Mouse (Mus musculus) ZHBTc4 (cell line): Measurements from ENCODE around the gene Gm13040.
"Not testable (repeated sequence)": the region's sequence is repeated elsewhere in the genome, so short reads cannot be mapped to it uniquely, and the experiment has no call there.

Experiments used
- DNase-seq: peaks from one replicate; pipeline ENCODE4 v3.0.0-alpha.2; 2011; ENCODE audit warnings: low read depth, low spot score

The Gm13040 gene

DNA sequence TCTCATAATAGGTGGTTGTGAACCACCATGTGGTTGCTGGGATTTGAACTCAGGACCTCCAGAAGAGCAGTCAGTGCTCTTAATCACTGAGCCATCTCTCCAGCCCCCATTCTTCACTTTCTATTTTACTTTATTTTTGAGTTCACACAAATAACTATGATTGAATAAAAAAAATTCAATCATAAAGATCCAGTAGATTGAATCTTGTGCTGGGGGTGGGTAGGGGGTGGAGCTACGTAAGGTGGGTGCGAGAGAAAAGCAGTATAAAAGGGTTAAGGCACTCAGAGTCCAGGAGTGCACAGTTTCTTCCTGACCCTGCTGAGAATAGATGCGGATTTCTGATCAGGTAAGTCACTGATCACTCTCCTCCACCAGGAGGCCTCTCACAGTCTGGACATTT is at the start of gene Gm13040:
Gm13040 (plus strand) TSS at position 301 of the 400 bp plus-strand sequence.
- DNase-seq, result not testable (repeated sequence)

DNA sequence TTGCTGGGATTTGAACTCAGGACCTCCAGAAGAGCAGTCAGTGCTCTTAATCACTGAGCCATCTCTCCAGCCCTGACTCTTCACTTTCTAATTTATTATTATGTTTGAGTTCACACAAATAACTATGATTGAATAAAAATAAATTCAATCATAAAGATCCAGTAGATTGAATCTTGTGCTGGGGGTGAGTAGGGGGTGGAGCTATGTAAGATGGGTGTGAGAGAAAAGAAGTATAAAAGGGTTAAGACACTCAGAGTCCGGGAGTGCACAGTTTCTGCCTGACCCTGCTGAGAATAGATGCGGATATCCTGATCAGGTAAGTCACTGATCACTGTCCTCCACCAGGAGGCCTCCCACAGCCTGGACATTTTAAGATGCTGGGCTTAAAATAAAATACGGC is 24.7 kb upstream of the Gm13040 start, which contains the start of gene Gm13043:
Gm13043 (plus strand) TSS at position 301 of the 400 bp plus-strand sequence.
- DNase-seq, result no peak

DNA sequence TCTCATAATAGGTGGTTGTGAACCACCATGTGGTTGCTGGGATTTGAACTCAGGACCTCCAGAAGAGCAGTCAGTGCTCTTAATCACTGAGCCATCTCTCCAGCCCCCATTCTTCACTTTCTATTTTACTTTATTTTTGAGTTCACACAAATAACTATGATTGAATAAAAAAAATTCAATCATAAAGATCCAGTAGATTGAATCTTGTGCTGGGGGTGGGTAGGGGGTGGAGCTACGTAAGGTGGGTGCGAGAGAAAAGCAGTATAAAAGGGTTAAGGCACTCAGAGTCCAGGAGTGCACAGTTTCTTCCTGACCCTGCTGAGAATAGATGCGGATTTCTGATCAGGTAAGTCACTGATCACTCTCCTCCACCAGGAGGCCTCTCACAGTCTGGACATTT is 15.6 kb downstream of the Gm13040 start, which contains the start of the genes BC080695 and Gm13057:
BC080695 (plus strand) TSS at position 301 of the 400 bp plus-strand sequence.
Gm13057 (plus strand) TSS at position 310 of the 400 bp plus-strand sequence.
- DNase-seq, result not testable (repeated sequence)
